Mouse (Mus musculus) spleen, postnatal 0 days (tissue): ENCODE measurements around the gene Mrpl10. TPM values are rescaled to one million over a fixed set of nuclear protein-coding genes. Genes with fewer than 3 reads are reported as not detected.

Source experiments
- polyA plus RNA-seq: library from polyadenylated mRNA; unstranded; fragments of >200 nt; fragmentation: Nextera tagmentation; extraction: Ambion mirVana; gene quantifications from 2 replicates; pipeline ENCODE4 v1.2.1, GENCODE M21; 2015

Gene Mrpl10
- 41.0 and 45.8 TPM in 2 replicates for polyA plus RNA-seq

DNA sequence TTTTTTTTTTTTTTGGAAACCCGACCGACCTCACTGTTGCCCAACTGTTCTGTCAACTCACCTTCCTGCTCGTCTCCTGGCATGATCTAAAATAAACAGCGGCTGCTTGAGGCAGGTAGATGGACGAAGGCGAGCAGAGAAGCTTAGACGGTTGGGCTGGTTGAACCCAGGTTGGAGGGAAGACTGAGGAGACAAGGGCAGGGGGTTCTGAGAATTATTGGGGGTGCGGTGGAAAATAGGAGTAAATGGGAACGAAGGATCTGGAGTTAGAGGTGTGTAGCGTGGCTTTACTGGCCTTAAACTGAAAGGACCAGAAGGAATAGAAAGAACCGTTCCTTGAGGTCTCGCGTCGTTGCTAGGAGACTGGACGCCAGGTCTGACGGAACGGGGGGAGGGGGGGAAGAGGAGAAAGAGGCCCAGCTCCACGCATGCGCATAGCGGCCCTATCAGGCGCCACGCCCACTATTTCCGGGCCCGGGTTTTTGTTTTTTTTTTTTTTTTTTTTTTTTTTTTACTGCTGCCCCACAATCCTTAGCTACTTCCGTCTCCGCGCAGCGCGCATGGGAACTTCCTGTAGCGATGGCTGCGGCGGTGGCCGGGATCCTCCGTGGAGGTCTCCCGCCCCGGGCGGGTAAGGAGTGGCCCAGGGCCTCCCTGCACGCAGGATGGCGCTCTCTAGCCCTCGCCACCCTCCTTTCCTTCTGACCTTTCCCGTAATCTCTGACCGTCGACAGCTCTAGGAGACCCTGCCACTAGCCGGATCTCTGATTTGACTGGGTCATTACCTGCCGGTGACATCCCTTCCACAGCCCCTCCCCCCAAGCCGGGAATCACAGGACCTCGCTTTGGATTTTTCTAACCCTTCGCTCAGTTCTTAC is at the start of gene Mrpl10, which contains the start of gene Lrrc46:
Gene Mrpl10 (plus strand): TSS at position 539 of the 878 bp plus-strand sequence.
Gene Lrrc46 (minus strand): TSS at position 386 of the 878 bp plus-strand sequence.

DNA sequence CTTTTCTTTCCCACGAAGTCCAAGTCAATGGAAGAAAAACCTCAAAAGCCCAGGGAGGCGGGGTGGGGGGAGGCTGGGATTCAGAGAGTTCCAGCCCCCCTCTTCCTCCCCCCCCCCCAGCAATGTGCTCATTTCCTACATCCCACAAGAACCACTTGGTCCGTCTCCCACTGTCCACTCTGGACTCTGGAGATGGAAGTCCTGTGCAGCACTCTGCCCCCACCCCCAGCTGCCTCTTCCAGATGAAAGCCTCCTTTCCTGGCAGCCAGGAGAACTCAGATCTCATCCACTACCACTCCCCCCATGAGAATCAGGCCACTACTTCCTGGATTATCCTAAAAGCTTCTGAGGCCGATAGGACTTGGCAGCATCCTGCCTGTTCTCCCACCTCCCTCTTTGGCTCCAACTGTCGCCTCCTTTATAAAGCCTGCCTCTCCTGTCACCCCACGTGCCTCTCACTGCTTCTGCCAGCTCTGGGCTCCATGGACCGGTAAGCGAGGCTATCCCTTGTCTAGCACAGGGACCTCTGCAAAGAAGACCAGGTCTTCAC is 28.2 kb upstream of the Mrpl10 start, which contains the start of gene Sp6:
Gene Sp6 (plus strand): TSS at position 274 of the 550 bp plus-strand sequence.

DNA sequence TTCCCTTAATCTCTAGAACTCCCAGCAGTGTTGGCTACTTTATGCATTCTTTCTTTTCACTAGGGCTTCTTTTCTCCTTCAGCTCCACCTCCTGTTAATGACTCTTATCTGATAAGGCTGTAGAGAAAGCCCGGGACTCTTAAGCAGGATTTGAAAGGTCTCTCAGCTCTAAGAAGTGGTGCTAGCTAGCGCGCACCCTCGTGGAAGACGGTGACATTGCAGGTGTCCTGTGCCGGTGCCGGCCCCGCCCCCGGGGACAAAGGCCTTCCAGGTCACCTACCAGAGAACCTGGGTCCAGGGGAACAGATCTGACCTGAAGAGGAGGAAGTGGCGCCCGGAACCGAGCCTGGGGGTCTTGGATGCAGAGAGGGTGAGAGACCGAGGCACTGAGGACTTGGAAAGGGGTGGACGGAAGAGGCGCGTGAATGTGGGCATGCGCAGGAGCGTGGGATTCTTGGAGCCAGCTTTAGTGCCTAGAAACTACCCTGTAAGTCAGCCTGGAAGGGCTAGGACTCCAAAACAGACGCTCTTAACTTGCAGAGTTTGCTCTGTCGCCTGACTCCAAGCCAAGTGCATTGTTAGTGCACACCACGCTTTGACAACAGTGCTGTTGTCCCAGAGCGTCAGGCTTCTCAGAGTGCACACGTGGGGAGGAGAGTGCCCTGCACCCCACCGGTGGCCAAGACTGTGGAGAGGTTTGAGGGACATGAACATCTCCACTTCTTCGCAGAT is 11.5 kb upstream of the Mrpl10 start, which contains the start of gene Scrn2:
Gene Scrn2 (plus strand): TSS at position 253 of the 732 bp plus-strand sequence.

GRCm38 (mm10) chr11:97050216-97050943 is 9.0 kb downstream of the Mrpl10 start, which contains the start of gene Osbpl7:
Gene Osbpl7 (plus strand): TSS chr11:97050628.

Other genes with a start within 250 kb of the Mrpl10 start
- gene Nfe2l1, start 211.6 kb upstream of the Mrpl10 start, polyA plus RNA-seq, result 18.3 and 22.8 TPM in 2 replicates
- 33.8 and 42.6 TPM in 2 replicates for gene Copz2, start 191.7 kb upstream of the Mrpl10 start, polyA plus RNA-seq
- 44.2 and 45.6 TPM in 2 replicates for gene Cdk5rap3, start 125.1 kb upstream of the Mrpl10 start, polyA plus RNA-seq
- gene Prr15l, start 113.5 kb upstream of the Mrpl10 start, polyA plus RNA-seq, result 3.2 and 4.4 TPM in 2 replicates
- gene Pnpo, start 97.6 kb upstream of the Mrpl10 start, polyA plus RNA-seq, result 410 and 492 TPM in 2 replicates
- 14.4 and 14.5 TPM in 2 replicates for gene Sp2, start 58.6 kb upstream of the Mrpl10 start, polyA plus RNA-seq
- 0.11 TPM in 1 of 2 replicates, not detected in the other for gene Sp6, start 28.2 kb upstream of the Mrpl10 start, polyA plus RNA-seq
- 6.8 and 8.7 TPM in 2 replicates for gene Scrn2, start 11.6 kb upstream of the Mrpl10 start, polyA plus RNA-seq
- 0.41 TPM in 2 replicates for gene Lrrc46, start 153 bp upstream of the Mrpl10 start, polyA plus RNA-seq
- 4.7 and 7.1 TPM in 2 replicates for gene Osbpl7, start 9.1 kb downstream of the Mrpl10 start, polyA plus RNA-seq
- gene Tbx21, start 73.8 kb downstream of the Mrpl10 start, polyA plus RNA-seq, result 0.41 and 0.92 TPM in 2 replicates
- gene Tbkbp1, start 109.9 kb downstream of the Mrpl10 start, polyA plus RNA-seq, result 3.0 and 4.4 TPM in 2 replicates
- gene Kpnb1, start 146.3 kb downstream of the Mrpl10 start, polyA plus RNA-seq, result 27.6 and 28.1 TPM in 2 replicates
- gene Npepps, start 239.1 kb downstream of the Mrpl10 start, polyA plus RNA-seq, result 26.6 and 32.3 TPM in 2 replicates